Mouse (Mus musculus) cerebellum, adult 11 months (tissue): ENCODE results near the gene Plxnb1.

ENCODE experiments used
- DNase-seq: peaks from one replicate; pipeline ENCODE4 v3.0.0; 2022

Plxnb1 gene

GRCm38 (mm10) chr9:109068095-109068735 lies 27.0 kb upstream of the Plxnb1 start:
- DNase-seq: no peak

DNA sequence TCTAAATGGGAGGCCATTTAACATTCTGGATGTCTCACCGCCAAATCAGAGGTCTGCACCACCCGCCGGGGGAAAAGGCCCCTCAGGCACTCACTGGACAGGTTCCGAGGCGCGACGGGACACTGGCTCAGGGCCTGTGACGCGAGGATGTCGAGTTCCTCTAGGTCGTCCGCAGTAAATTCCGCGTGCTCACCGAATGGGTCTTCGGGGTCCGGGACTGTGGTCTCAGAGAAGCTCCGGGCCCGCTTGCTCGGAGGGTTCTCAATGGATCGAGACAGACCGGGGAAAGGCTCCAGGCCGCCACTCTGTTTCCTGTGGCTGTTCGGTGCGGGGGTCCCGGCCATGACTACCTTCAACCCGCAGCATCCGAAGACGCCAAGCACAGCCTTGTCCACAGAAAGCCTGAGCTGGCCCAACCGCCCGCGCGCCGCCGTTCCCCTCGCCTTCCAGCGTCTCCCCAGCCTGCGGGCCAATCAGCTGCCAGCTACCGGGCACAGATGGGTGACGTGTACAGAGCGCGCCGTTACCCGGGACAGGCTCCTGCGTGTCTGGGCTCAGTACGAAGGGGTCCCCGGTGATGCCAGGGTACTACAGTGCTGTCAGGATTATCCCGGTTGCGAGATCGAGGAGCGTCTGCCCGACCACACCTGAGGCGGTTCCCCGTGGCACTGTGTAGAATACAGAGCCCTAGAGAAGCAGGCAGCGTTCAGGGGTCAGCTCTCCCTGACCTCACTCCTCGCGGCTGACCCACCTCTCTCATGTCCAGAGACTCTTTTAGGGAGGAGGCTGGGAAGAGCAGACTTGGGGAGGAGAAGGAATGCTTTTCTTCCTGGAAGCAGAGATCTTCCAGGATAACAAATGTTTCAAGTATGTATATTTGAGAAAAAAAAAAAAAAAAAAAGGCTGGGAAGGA lies 21.3 kb upstream of the Plxnb1 start, which contains the start of gene Atrip:
Gene Atrip (minus strand): TSS at position 464 of the 913 bp plus-strand sequence.
- DNase-seq: peak; percentile 87

GRCm38 (mm10) chr9:109080516-109080915 lies 14.7 kb upstream of the Plxnb1 start:
- no peak for DNase-seq

- DNase-seq: no peak
These were observed 13.5 kb upstream of the Plxnb1 start for GRCm38 (mm10) chr9:109081749-109082123.

- DNase-seq: peak; percentile 78
These were observed 12.9 kb upstream of the Plxnb1 start, which contains the start of the genes Ccdc51 and Tma7 for GRCm38 (mm10) chr9:109082124-109082800. TSS of gene Ccdc51 (plus strand) at chr9:109082493. TSS of gene Tma7 (minus strand) at chr9:109082587.

DNA sequence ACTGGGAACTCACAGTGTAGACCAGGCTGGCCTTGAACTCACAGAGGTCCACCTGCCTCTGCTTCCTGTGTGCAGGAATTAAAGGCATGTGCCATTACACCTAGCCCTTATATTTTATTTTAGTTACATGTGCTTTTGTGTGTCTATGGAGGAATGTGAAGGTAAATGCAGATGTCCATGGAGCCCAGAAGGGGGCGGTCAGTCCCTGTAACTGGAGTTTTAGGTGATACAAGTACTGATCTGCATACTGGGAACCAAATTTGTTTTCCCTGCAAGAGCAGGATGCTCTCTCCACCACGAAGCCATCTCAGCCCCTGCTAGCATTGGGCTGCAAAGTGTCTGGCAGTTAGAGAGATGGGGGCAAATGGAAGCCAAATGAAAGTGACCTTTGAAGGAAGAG lies 10.3 kb upstream of the Plxnb1 start:
- DNase-seq: no peak

GRCm38 (mm10) chr9:109087987-109088386 lies 7.2 kb upstream of the Plxnb1 start:
- no peak for DNase-seq

- DNase-seq: no peak
These were observed 4.7 kb upstream of the Plxnb1 start for GRCm38 (mm10) chr9:109090446-109090845.

- DNase-seq: no peak
These were observed 3.4 kb upstream of the Plxnb1 start for GRCm38 (mm10) chr9:109091802-109092201.

GRCm38 (mm10) chr9:109092799-109093198 lies 2.4 kb upstream of the Plxnb1 start:
- no peak for DNase-seq

DNA sequence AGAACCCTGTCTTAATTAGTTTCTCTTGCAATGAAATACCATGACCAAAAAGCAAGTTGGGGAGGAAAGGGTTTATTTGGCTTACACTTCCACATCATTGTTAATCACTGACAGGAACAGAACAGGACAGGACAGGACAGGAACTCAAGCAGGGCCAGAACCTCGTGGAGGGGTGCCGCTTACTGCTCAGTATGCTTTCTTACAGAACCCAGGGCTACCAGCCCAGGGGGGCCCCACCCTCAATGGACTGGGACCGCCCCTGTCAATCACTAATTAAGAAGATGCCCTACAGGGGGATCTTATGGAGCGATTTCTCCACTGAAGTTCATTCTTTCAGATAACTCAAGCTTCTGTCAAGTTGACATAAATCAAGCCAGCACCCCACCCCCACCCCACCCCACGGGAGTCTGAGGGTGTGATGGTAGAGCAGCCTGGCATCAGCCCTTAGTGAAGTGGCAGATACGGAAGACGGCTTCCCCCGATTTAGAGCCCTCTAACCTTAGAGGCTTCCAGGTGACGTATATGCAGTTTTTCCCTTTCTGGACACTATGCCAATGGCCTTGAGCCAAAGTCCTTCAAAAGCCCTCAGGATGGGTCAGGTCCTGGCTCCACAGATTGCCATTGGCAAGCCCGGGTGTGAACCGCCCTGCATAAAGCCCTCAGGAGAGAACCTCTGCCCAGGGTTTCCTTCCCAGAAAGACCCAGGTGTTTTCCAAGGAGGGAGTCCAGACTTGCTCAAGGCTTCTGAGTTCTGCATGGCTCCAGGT lies 1.2 kb upstream of the Plxnb1 start:
- DNase-seq: no peak

GRCm38 (mm10) chr9:109094553-109095136 lies 544 bp upstream of the Plxnb1 start:
- DNase-seq: no peak

GRCm38 (mm10) chr9:109096251-109096661 lies 1.1 kb downstream of the Plxnb1 start:
- no peak for DNase-seq

- DNase-seq: no peak
These were observed 1.7 kb downstream of the Plxnb1 start for GRCm38 (mm10) chr9:109096856-109097255.

DNA sequence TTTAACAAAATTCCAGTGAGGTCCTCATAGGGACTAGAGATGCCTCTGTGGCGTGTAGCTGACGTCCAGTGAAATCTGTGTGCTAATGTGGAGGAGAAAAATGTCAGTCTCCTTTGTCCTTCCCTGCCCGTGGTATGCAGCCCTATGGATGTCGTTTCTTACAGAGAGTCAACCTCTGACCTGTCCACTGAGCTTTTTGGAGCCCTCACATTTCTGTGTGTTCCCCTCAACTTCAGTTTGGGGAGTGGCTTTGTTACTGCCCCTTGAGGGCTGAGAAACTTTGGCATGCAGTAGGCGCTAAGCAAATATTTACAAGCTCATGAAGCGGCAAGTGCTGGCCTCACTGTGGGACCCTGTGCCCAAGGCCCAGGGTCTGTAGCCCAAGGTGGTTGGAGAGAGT lies 2.1 kb downstream of the Plxnb1 start:
- DNase-seq: no peak

- peak; percentile 34 for DNase-seq
These were observed 2.6 kb downstream of the Plxnb1 start for GRCm38 (mm10) chr9:109097831-109098230.

GRCm38 (mm10) chr9:109098366-109098765 lies 3.2 kb downstream of the Plxnb1 start:
- DNase-seq: no peak

DNA sequence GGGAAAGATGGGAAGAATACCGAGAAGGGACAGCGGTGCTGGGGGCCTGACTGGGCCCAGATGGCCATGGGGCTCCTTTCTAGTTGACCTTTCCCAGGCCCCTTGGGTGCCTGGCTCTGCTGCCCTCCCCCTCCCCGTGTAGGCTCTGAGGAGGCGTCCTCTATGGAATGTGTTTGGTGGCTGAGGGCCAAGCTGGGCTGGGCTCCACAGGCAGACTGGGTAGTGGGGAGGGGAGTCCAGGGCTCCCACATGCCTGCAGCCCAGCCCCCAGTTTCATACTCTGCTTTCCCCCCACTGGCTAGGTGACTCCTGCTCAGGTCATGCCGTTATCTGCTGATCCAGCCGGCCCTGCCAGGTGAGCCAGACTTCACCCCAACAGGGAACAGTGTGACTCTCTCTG lies 3.8 kb downstream of the Plxnb1 start:
- no peak for DNase-seq

GRCm38 (mm10) chr9:109100307-109100928 lies 5.2 kb downstream of the Plxnb1 start:
- DNase-seq: no peak

DNA sequence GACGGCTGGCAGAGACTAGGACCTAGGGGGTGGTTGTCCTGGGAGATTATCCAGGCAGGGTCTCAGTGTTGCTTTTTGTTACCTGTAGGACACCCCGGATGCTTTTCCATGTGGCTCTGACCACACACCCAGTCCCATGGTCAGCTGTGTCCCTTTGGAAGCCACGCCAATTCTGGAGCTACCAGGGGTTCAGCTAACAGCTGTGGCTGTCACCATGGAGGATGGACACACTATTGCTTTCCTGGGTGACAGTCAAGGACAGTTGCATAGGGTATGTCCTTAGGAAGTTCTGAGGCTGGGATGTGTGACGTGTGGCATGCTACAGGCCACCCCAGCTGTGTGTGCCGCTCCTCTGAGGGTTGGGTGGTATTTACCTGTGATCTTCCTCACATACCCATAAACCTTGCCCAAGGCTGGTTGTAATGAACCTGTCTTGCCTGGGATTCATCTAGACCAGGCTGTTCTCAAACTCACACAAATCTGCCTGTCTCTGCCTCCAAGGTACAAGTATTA lies 6.8 kb downstream of the Plxnb1 start:
- DNase-seq: no peak

GRCm38 (mm10) chr9:109102541-109102940 lies 7.4 kb downstream of the Plxnb1 start:
- no peak for DNase-seq

DNA sequence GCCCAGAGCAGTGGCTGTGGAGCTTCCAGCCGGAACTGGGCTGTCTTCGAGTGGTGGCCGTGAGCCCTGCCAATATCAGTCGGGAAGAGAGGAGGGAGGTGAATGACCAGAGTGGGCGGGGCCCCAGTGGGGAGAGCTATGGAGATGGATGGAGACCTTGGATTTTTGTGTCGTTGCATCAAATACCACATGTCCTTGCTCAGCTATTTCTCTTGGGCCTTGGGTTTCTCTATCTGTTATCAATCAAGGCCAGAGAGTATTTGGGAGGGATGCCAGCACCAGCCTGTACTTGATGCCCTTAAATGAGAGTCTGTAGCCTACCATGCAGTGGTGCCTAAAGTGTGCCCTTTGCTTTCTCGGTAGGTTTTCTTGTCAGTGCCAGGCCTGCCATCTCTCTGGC lies 8.1 kb downstream of the Plxnb1 start:
- DNase-seq: no peak
